ENCODE assay signal across 8 mouse cellular contexts in genomic region chr6:55383897-55384296, GRCm38 (mm10). TPM values are rescaled to one million over a fixed set of nuclear protein-coding genes. Genes with fewer than 3 reads are reported as not detected.
DNase-seq lines count a peak whose midpoint lies in the region; ATAC-seq and TF ChIP-seq lines count a peak whose summit lies in the region.

No protein-coding gene starts in this region.

- no peaks in the 10 kb centered on the region for H3K9me3 ChIP-seq in midbrain, embryonic 10.5 days (replicated peaks)
- H3K9me3 ChIP-seq in midbrain, embryonic 15.5 days = no peaks in the 10 kb centered on the region

- 25% methylated on average over 1 of the region's 1 CpGs for WGBS in midbrain, embryonic 10.5 days
- 29% methylated on average over 1 of the region's 1 CpGs for WGBS in midbrain, embryonic 15.5 days
- 0% methylated on average over 1 of the region's 1 CpGs for WGBS in liver, adult 2 months

- no peaks in the 10 kb centered on the region for H3K36me3 ChIP-seq in midbrain, embryonic 10.5 days
- no peaks in the 10 kb centered on the region for H3K36me3 ChIP-seq in midbrain, embryonic 15.5 days (replicated peaks)
- H3K36me3 ChIP-seq in liver, adult 2 months (ENCODE audit: control insufficient read depth, insufficient read depth, low read length) = no peaks in the 10 kb centered on the region

- peak; percentile 63; the same call in 1 of the 2 replicates for TF ChIP-seq CTCF in liver, adult 2 months (IDR thresholded peaks at IDR 0.05; ENCODE audit: low read depth, low read length)

- no peak overlapping the region for H3K27ac ChIP-seq in midbrain, embryonic 10.5 days (replicated peaks)
- H3K27ac ChIP-seq in midbrain, embryonic 15.5 days = no peak overlapping the region
- no peak overlapping the region for H3K27ac ChIP-seq in liver, adult 2 months (replicated peaks; ENCODE audit: insufficient read depth, low read depth, low read length)

- peaks cover 13% of the 10 kb centered on the region for H3K4me1 ChIP-seq in midbrain, embryonic 10.5 days
- H3K4me1 ChIP-seq in midbrain, embryonic 15.5 days = peaks cover 9% of the 10 kb centered on the region
- H3K4me1 ChIP-seq in liver, adult 2 months (ENCODE audit: control insufficient read depth, insufficient read depth, low read length) = no peaks in the 10 kb centered on the region; the same call in 1 of the 2 replicates

- no peak for TF ChIP-seq POLR2A in liver, adult 2 months (IDR thresholded peaks at IDR 0.05; ENCODE audit: extremely low read depth, insufficient read depth, low read length)

- ATAC-seq in midbrain, embryonic 15.5 days (replicated peaks) = no peak
- ATAC-seq in common myeloid progenitor, adult 5-6 weeks (replicated peaks; ENCODE audit: low read depth, poor library complexity, severe bottlenecking) = peak; percentile 71

- no peak overlapping the region for H3K9ac ChIP-seq in midbrain, embryonic 15.5 days
- no peak overlapping the region for H3K9ac ChIP-seq in liver, adult 2 months (ENCODE audit: low read depth, low read length)

- DNase-seq in midbrain, embryonic 10.5 days (ENCODE audit: low spot score) = peak; percentile 39
- DNase-seq in T-cell, adult 2 months (ENCODE audit: low spot score) = peak; percentile 9
- peak; percentile 79 for DNase-seq in heart, postnatal 4 days
- peak; percentile 37 for DNase-seq in liver, adult 2 months (ENCODE audit: extremely low read depth, low read depth, low spot score)
- DNase-seq in ovary, postnatal 36 days (ENCODE audit: low spot score) = peak; percentile 39
- no peak for DNase-seq in MN1 (ENCODE audit: low spot score)

- H3K4me2 ChIP-seq in midbrain, embryonic 15.5 days = no peak overlapping the region

- no peak overlapping the region for H3K4me3 ChIP-seq in midbrain, embryonic 10.5 days
- H3K4me3 ChIP-seq in midbrain, embryonic 15.5 days = no peak overlapping the region
- H3K4me3 ChIP-seq in liver, adult 2 months (ENCODE audit: insufficient read depth, low read depth, low read length) = no peak overlapping the region

- H3K79me2 ChIP-seq in liver, adult 2 months (ENCODE audit: control insufficient read depth, insufficient read depth, low read length) = no peaks in the 10 kb centered on the region

- 0 out of 2 replicates have a peak, but pooled peaks cover 7% of the 10 kb centered on the region for H3K27me3 ChIP-seq in midbrain, embryonic 10.5 days (ENCODE audit: low read depth, poor library complexity, severe bottlenecking)
- H3K27me3 ChIP-seq in midbrain, embryonic 15.5 days (replicated peaks) = no peaks in the 10 kb centered on the region
- no peaks in the 10 kb centered on the region for H3K27me3 ChIP-seq in liver, adult 2 months (ENCODE audit: control insufficient read depth, insufficient read depth, low read length)

RNA-seq across cellular contexts. Expression of gene Ghrhr, which starts 7.8 kb away (rescaled TPM):
- polyA plus RNA-seq in midbrain, embryonic 10.5 days (2016; fragmentation: Nextera tagmentation; extraction: Ambion mirVana) = not detected in 2 replicates
- not detected in 2 replicates for polyA plus RNA-seq in midbrain, embryonic 15.5 days (2015; fragmentation: Nextera tagmentation; extraction: Ambion mirVana)
- not detected in 2 replicates for total RNA-seq in common myeloid progenitor, adult 5-6 weeks (2017)
- not detected for total RNA-seq in heart, postnatal 4 days (2021)
- total RNA-seq in liver, adult 2 months (2014; rRNA removed) = 0.09 TPM in 1 of 2 replicates, not detected in the other
- 0.09 TPM in 1 of 2 replicates, not detected in the other for polyA plus RNA-seq in liver, adult 2 months (2012; rRNA removed)

RNA-seq across cellular contexts. Expression of gene Aqp1, which starts 47.7 kb away (rescaled TPM):
- polyA plus RNA-seq in midbrain, embryonic 10.5 days (2016; fragmentation: Nextera tagmentation; extraction: Ambion mirVana) = 0.56 and 1.1 TPM in 2 replicates
- polyA plus RNA-seq in midbrain, embryonic 15.5 days (2015; fragmentation: Nextera tagmentation; extraction: Ambion mirVana) = 4.5 and 4.9 TPM in 2 replicates
- total RNA-seq in common myeloid progenitor, adult 5-6 weeks (2017) = 131 and 152 TPM in 2 replicates
- total RNA-seq in heart, postnatal 4 days (2021) = 10 to 100 TPM; 87.4 to 98.8 TPM
- total RNA-seq in liver, adult 2 months (2014; rRNA removed) = 78.1 and 91.4 TPM in 2 replicates
- 78.3 and 88.6 TPM in 2 replicates for polyA plus RNA-seq in liver, adult 2 months (2012; rRNA removed)
